Mouse (Mus musculus) erythroblast, embryonic 14.5 days (primary cell): ENCODE data around the gene Tns4.

Experiments used
- GATA1 ChIP-seq: IDR thresholded peaks from 2 replicates; pipeline ENCODE4 v1.6.1; 2012; ENCODE audit warnings: low read length, inconsistent platforms, mixed read lengths
- TAL1 ChIP-seq: IDR thresholded peaks from 3 replicates; pipeline ENCODE4 v1.6.1; 2012; ENCODE audit warnings: low read length, inconsistent platforms, mixed read lengths

DNA sequence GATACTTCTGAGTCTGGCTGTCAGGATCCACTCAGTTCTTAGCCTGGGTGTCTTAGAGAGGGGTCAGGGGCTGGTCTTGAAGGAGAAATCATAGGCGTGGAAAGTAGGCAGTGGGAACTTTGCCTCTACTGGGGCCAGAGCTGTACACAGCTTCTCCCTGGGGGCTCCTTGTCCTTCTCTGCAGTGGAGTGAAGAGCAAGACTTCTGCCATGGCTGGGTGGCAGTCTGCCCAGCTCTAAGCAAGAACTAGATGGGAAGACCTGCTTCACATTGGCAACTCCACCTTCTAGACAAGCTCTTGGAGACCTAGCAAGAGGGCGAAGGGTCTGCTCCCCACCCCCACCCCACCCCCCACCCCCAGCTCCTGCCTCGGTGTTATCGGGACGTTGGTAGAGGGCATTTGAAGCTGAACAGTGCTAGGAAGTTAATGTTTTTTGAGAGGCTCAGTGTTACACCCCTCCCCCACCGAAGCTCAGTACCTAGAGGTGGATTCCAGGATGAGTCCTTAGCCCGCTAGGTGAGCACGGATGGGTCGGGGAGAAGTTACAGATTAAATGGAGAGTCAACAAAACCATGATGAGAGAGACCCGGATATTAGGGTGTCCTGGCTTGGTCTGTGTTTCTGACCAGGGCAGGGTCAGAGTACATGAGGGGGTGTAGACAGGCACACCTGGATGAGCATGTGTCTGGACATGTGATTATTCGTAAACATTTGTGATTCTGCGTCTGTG lies 43.8 kb downstream of the Tns4 start:
- no peak for TF ChIP-seq TAL1
- no peak for TF ChIP-seq GATA1
